Mouse (Mus musculus) C2C12 (cell line): ENCODE data around the gene Maneal.

Experiments
- CEBPB ChIP-seq: IDR thresholded peaks from one replicate; pipeline ENCODE4 v1.6.1; 2011; ENCODE audit warnings: low read depth, mild to moderate bottlenecking, control low read depth, moderate library complexity
- CTCF ChIP-seq: IDR thresholded peaks from one replicate; pipeline ENCODE4 v1.5.1; 2011; ENCODE audit not compliant: control insufficient read depth, insufficient read depth, insufficient read length
- FOSL1 ChIP-seq: IDR thresholded peaks from one replicate; pipeline ENCODE4 v1.8.0; 2011; ENCODE audit warnings: mild to moderate bottlenecking, low read length; ENCODE audit not compliant: poor library complexity, insufficient read depth, severe bottlenecking
- MAX ChIP-seq: IDR thresholded peaks from one replicate; pipeline ENCODE4 v1.6.1; 2011; ENCODE audit warnings: mild to moderate bottlenecking, control low read depth
- MYOD1 ChIP-seq: IDR thresholded peaks from one replicate; pipeline ENCODE4 v1.6.1; 2011; ENCODE audit warnings: low read depth; ENCODE audit not compliant: control insufficient read depth, insufficient read length
- MYOG ChIP-seq: IDR thresholded peaks from one replicate; pipeline ENCODE4 v1.6.1; 2011; ENCODE audit not compliant: control insufficient read depth, insufficient read length; ENCODE audit errors: extremely low read depth
- USF1 ChIP-seq: IDR thresholded peaks from one replicate; pipeline ENCODE4 v1.6.1; 2011; ENCODE audit warnings: low read depth, mild to moderate bottlenecking, control low read depth, moderate library complexity

DNA sequence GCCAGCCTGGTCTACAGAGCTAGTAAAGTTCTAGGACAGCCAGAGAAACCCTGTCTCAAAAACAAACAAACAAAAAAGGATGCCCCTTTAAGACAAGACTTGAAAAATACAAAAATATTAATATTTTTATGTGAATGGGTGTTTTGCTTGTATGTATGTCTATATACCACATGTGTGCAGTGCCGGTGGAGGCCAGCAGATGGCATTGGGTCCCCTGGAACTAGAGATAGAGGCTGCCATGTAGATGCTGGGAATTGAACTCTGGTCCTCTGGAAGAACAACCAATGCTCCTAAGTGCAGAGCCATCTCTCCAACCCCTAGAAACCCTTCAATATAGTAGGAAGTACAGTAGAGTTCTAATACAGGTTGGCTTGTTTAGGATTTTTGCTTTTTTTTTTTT is 21.0 kb downstream of the Maneal start:
- TF ChIP-seq FOSL1 (no peak), MAX (no peak), MYOG (no peak), CTCF (no peak), MYOD1 (no peak), USF1 (no peak), CEBPB (no peak)
